Mouse (Mus musculus) granulocyte monocyte progenitor cell, adult 5-6 weeks (primary cell): ENCODE results near the gene Sik2. TPM values are rescaled to one million over a fixed set of nuclear protein-coding genes. Genes with fewer than 3 reads are reported as not detected.

Experiments
- ATAC-seq: replicated peaks from 2 replicates; pipeline ENCODE4 v1.8.0; 2016; ENCODE audit warnings: mild to moderate bottlenecking, moderate TSS enrichment, inconsistent platforms; ENCODE audit not compliant: poor library complexity, severe bottlenecking
- total RNA-seq, 2 experiments: library from RNA; stranded (forward) in 1 of 2; stranded (reverse) in 1 of 2; fragments of 200-712, 200-1000 nt in 1 of 2; fragments of >200 nt in 1 of 2; fragmentation: Nextera tagmentation in 1 of 2; gene quantifications; 2 replicates each; pipeline ENCODE4 v1.2.3; 2014 to 2017

Sik2 gene
- total RNA-seq, 2 experiments from 2014 or later, result 15.5 to 42.5 TPM

DNA sequence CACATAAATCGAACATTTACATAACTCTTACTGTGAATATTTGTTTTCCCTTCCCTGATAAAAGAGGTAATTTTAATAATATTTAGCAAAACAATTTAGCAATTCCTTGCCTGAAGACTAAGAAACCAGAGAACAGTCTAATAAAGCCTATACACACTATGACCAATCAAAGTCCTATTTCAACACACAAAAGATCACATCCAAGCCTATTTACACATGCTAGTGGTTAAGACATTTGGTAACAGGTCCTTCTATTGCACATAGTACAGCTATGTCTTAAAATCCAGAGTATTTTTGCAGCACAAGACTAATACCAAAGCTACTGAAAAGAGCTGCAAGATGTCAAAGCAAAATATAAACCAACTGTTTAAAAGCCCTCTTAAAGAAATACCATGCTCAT, 4.8 kb downstream of the Sik2 start:
- ATAC-seq, result peak; percentile 60

DNA sequence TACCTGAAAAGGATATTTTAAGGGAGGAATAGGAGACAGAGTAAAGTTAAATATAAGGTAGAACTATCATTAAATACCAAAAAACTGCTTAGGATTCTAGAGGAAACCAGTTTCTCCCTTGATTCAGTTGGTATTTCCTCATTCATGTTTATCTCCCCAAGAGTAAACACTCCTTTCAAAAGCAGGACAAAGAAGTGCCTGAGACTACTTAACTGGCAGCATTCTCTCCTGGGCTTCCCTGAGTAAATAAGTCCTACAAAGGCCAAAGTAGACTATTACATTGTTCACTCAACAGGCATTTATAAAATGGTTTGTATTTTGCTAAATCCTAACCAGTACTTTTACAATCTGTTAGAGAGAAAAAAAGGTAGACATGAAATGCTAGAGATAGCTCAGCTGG, 22.2 kb downstream of the Sik2 start:
- ATAC-seq, result no peak

DNA sequence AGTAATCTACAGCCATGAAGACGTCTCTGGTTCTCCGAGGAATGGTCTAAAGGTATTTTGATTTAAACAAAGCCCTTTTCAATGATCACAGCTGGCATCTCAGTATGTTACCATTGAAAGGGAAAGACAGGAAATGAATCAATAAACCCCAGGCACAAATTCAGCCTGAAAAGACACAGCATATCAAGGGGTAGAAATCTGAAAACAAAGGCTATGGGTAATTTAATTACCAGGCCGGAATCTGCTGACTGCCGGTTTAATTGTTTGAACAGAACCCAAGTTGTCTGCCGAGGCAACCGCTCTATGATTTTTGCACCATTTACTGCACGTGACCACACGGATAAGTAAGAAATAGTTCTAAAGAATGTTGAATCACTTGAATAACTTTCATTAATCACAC, 22.8 kb downstream of the Sik2 start:
- no peak for ATAC-seq

DNA sequence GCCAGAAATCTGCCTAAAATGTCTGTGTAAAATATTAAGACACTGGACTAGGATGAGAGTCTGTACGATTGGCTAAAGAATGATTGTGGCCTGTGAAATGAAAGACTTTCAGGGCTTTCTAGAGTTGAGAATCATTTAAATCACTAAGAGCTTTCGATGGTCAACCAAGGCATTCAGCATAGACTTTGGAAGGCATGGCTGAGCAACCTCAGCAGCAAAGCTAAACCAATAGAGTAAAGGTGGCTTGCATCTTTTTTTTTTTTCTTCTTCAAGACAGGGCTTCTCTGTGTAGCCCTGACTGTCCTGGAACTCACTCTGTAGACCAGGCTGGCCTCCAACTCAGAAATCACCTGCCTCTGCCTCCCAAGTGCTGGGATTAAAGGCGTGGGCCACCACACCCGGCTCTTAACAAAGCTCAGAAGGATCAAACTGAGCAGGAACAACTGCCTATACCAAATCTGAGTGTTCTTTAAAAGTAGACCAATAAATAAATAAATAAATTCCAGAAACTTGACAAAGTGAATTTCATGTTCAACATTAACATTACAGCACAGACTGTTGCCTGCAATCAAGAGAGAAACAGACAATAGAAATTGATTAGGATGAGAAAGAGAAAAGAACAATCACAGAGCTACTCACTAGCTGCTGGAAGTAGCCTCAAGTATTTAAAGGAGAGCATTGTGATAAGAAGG, 27.2 kb downstream of the Sik2 start:
- ATAC-seq, result no peak

DNA sequence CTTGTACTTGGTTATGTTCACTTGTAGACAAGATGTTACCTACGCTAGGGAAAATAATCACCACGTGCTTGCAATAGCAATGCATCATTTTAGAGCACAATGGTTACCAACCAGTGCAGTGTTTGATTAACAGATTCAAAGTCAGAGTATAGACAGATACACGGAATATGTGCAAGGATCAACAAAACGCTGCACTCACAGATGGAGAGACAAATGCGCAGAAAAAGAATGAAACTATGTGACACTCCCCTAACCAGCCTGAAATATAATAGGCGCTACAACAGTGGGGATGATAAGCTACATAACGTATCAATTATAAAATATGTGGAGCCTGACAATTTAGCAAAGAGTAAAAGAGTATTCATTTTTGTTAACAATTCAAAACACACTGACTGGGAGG, 34.2 kb downstream of the Sik2 start:
- no peak for ATAC-seq

DNA sequence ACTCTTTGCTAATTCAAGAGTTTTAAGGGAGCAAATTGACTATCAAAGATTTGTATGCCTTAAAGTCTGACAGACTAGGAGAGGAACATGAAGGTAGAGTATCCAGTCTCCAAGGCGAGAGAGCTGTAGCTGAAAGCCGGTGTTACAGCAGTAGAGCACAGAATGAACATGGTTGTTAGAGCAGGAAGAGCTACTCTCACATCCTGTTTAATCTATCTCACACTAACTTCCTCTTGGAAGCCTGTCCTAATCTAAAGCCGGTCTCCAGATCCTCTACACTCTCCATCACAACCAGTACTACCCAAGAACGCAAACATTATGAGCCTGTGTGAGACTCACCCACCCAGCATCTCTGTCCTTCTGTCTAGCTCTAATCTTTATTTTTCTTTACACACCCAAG, 38.5 kb downstream of the Sik2 start:
- peak; percentile 95 for ATAC-seq

DNA sequence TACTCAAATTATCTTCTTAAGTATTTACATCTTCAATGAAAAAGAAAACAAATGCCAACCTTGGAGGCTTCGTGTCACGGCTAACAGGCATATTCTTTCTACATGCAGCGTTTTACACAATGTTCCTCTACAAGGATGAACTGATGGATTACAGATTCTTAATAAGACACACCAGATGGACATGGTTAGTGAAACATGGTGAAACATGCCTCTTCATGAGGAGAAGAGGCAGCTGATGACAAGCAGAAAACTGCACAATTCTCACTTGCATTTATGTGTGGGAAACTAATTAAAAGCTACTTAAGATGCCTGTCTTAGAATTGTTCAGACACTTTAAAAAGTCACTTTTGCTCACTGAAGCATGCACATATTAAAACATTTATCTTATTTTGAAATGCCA, 39.6 kb downstream of the Sik2 start:
- no peak for ATAC-seq

DNA sequence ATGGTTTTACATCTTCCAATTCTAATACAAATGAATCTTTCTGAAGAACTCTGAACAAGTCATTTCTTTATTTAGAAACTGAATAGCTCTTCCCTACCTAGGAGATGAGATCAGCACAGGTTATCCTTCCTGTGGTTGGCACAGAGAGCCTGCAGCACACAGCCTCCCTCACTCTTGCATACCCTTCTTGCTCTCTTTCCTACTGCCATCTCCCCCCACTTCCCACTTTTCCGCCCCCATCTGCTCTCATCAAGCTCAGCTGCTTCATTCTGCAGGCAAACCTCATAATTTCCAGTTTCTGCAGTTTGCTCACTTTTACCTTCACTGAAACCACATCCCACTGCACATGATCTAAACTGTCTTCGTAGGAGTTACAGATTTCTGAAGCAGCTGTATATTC, 42.6 kb downstream of the Sik2 start:
- ATAC-seq, result peak; percentile 43; the same call in 1 of the 2 replicates

DNA sequence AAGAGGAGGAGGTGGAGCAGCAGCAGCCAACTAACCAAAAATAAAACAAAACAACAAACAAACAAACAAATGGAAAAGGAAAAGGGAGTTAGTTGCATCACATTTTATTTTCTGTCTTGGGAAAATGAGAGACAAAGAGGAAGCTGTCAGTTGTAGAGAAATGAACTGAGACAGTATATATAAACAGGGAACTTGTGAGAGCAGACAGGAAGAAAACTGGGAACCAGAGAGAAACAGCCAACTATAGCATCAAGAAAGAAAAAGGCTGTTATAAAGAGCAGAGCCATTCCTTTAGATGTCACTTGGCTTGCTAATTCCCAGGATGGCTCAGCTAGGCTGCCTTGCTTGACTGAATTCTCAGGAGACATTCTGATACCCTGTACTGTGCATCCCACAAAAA, 43.5 kb downstream of the Sik2 start:
- peak; percentile 62 for ATAC-seq

DNA sequence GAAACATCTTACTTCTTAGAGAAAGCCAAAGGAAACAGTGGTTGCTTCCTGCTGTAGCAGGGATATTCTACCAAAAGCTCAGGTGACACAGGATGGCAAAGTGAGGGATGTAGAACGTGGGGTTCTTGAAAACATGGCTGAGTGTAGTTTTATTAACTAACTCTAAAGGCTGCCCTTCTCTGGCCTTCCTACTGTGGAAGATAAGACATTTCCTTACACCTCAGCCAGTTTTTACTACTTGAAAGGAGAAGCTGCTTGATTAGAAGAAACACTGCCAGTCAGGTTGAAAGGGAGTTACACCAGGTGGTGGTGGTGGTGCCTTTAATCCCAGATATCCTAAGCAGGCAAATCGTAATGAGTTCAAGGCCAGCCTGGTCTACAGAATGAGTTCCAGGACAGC, 44.0 kb downstream of the Sik2 start:
- ATAC-seq, result no peak

DNA sequence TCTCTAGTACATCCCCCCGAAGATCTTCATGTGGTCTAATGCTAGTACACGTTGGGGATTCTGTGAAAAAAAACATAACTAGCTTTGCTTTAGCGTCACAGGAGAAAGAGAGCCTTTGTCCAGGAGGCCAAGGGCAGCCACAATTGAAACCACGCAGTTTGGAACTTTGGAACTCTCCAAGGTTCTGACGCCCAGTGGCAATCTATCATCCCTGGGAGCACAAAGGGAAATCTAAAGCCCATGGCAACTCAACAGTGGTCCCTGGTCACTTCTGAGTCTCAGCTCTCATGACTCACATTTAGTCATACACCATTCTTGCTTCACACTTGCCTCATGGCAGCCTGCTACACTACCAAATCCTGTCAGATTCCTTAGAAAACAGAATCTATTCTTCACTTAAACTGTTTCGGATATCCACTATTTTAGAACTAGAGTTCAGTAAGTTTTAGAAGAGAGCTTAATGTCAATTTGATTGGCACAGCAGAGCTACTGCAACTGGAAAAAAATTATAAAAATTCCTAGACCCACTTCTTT, 50.9 kb downstream of the Sik2 start:
- ATAC-seq, result no peak

DNA sequence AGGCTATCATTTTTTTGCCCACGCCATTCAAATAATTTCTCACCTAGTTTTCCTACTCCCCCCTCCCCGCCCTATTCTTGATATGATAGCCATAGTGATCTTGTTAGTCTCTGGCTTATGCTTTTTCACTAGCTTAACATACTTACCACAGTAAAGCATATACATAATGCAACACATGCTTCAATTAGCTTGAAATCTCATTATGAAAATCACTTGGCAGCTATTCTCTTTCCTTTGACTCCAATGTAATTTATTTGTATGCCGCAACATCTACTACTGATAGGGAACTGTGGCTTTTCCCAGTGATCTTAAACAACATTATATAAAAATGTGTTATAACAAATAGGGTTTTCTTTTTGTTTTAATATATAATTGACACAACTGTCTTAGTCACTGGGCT, 53.7 kb downstream of the Sik2 start:
- no peak for ATAC-seq

DNA sequence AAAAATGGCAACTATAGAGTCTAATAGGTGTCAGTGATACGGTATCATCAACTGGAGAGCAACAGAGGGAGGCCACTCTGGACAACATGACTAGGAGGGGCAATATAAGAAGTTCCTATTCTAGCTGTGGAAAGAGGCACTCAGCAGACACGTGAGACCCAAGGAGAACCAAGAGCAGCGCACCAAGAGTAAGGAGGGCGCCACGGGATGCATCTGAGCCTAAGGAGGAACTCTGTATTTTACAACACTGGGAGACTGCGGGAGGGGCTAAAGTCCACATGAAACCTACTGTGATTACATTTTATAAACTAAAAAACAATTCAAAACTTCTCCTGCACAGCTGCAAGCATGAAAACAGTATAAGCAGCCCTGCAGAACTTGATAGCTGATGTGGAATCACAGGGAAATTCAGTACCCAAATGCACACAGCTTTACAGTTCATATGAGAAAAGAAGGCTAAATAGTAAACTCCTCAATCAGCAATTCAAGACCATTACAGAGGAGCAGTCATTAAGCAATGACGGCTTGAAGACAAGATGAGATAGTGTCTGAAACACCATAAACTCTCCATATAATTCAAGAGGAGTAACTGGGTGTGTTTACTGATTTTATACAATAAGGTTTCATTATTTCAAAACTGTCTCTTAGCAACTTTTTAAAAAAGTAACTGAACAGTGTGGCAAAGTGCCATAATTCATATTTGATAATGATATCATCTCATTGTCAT, 60.6 kb downstream of the Sik2 start:
- peak; percentile 38 for ATAC-seq

DNA sequence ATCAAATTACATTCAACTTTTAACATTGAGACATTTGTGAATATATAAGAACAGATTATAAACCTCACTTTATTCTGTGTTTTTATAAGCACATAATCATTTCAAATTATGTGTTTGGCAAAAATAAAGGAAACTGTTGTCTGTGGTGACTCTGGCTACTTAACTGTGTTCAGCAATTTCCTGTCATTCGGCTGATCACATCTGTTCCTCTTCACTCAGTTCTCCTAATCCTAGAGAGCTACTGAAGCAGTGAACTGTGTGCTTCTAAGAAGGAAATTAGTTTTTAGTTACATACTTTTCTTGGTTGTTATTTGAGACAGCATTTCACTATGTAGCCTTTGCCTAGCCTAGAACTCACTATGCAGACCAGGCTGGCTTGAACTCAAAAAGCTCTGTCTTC, 62.5 kb downstream of the Sik2 start:
- ATAC-seq, result peak; percentile 58

DNA sequence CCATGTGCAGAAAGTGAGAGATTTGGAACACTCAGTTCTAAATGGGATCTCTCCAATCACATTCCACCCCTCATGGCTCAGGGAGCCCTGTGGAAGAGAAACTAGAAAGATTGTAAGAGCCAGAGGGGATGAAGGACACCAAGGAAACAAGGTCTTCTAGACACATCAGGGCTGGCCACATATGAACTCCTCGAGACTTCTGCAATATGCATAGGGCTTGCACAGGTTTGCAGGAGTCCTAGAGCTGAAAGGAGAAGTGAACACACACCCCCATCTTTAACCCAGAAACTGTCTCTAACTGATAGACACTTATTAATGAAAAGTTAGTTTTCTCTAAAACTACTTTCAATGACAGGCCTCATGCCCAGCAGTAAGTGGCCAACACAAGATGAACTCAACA, 64.0 kb downstream of the Sik2 start:
- peak; percentile 71 for ATAC-seq

DNA sequence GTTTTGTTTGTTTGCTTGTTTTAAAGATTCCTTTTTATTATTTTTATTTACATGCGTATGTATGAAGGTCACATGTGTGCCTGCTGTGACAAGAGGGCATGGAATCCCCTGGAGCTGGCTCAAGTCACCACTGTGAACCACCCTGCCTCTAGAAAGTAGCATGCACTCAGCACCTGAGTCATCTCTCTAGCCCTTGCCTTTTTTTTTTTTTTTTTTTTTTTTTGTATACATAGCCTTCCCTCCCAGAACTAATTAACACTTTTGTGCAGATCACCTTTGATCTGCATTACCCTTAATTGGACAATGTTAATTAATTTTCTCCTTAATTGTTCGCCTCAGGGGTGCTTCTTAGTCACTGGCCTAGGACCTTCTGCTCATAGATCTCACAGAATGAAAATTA, 66.2 kb downstream of the Sik2 start:
- ATAC-seq, result no peak

DNA sequence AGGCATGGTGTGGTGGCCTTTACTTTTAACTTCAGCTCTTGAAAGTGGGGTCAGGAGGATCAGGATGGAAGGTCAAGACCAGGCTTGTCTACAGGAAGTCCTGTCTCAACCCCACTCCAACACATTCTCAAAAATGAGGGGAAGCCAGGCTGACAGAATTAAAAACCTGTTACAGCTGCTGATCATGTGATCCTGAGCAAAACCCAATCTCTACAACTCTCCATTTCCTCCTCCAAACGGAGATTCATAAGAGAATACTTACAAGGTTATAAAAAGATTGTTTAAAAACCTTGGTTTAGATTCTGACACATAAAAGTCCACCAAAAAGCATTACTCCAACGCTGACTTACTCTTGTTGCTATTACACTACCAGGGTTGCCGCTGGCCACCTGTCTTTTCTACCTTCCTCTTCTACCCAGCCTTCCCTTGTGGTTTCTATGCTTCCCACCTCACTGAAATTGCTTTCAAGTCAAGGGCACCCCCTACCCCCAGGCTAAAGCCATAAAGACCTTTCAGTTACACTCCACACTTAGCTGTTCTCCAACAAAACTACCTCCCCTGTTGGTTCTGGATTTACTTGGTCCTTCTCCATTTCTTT, 67.0 kb downstream of the Sik2 start:
- ATAC-seq, result 0 out of 2 replicates have a peak, but pooled peaks have one; percentile 15

DNA sequence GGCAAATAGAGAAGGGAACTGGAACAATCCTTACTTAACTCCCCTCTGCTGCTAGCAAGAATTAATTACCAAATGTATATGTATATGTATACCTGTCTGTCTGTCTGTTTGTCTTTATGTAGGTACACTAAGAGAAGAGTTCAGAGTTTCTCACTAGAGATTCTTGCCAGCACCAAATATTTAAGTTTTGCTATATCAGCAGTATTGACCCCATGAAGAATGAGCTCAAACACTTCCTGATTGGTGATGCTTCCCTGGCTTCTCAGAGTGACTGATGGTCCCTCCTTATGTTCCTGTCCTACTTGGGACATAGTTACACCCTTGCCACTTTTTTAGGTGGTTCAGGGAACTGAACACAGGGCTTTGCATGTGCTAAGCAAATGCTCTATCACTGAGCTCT, 78.9 kb downstream of the Sik2 start:
- no peak for ATAC-seq

DNA sequence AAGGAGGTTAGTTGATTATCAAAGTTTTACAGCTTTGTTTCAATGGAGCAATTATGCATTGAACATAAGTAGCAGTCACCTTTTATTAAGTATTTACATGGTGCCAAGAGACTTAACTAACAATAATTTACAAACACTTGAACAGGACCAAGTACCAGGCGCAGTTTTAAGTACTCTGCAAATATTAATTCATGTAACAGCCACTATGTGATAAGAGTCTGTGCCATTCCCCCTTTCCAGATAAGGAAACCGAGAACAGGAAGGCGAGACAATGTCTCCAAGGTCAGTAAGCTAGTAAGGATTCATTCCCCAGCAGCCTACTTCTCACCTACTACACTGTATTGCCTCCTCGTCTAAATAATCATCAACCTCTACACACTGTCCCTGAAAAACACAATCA, 83.1 kb downstream of the Sik2 start:
- no peak for ATAC-seq

DNA sequence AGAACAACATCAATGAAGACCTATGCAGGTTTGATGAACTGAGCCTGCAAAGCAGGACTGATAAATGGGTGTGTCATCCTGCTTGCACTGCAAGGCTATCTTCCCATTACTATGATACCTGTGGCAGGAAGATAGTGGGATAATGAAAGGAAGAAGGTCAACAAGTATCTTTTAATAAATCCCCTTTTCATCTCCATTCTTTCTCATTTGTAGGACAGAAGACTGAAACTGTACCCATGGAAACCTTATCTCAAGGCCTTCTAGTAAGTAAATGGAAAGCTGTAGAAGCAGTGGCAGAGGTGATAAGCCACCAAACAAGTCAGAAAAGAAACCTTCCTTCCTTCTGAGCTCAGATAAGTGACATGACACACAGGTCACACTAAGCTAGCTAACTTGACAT, 84.4 kb downstream of the Sik2 start:
- ATAC-seq, result no peak

DNA sequence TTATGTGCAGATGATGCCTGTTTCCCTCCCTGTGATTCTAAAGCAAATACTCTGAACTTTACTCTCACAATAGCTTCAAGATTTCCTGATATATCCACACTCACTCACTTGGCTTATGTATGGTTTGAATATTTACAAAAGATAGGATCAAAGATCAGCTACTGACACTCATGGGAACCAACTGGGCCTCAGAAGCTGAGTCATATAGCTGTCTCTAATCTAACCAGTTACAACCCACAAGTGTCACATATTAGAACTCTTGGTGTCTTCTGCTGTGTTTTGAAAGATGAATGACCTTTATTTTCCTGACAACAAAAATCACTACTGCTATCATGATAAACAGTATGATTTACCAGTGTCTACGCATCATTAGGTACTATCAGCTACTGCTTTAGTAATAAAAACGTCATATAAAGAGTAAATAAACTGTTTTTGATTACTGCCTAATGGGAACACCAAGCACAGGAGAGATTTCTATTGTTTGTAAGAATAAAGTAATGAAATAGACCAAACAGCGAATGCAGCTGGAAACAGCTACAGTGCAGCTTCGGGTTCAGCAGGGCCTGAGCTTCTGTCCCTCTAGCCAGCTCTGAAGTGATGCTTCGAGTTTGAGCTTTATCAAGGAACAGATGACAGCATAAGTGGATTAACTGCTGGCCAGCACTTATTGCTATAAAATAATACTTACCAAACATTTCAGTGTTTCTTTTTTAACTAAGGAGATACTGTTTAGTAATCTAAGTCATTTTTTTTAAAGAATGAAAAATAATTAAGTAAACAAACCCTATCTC, 86.3 kb downstream of the Sik2 start:
- ATAC-seq, result no peak
